Mouse (Mus musculus) neural tube, embryonic 12.5 days (tissue): ENCODE results near the gene Ccdc146. TPM values are rescaled to one million over a fixed set of nuclear protein-coding genes. Genes with fewer than 3 reads are reported as not detected.
A peak's percentile ranks its signal among the peaks of the same experiment; 100 is the strongest.

Experiments
- ATAC-seq: fragments of 200-750 bp; cut with Nextera tagmentation; 2 replicates; pipeline ENCODE4 v1.8.0; 2017; ENCODE audit warnings: low read depth, mild to moderate bottlenecking, moderate TSS enrichment, moderate library complexity; ENCODE audit not compliant: low FRiP score
- H3K27ac ChIP-seq: fragments of 300-500 bp; sonication (generic); 2 replicates; pipeline ENCODE4 v1.5.1; 2016
- H3K27me3 ChIP-seq: fragments of 300-500 bp; sonication (generic); replicated peaks from 2 replicates; pipeline ENCODE4 v1.6.1; 2016; ENCODE audit warnings: mild to moderate bottlenecking
- H3K36me3 ChIP-seq: fragments of 300-500 bp; sonication (generic); 2 replicates; pipeline ENCODE4 v1.6.1; 2016; ENCODE audit warnings: mild to moderate bottlenecking
- H3K4me1 ChIP-seq: fragments of 300-500 bp; sonication (generic); 2 replicates; pipeline ENCODE4 v1.6.1; 2016
- H3K4me2 ChIP-seq: fragments of 300-500 bp; sonication (generic); replicated peaks from 2 replicates; pipeline ENCODE4 v1.6.1; 2016; ENCODE audit warnings: mild to moderate bottlenecking
- H3K4me3 ChIP-seq: fragments of 300-500 bp; sonication (generic); 2 replicates; pipeline ENCODE4 v1.5.1; 2016
- H3K9ac ChIP-seq: fragments of 300-500 bp; sonication (generic); 2 replicates; pipeline ENCODE4 v1.6.1; 2016; ENCODE audit warnings: mild to moderate bottlenecking
- H3K9me3 ChIP-seq: fragments of 300-500 bp; sonication (generic); 2 replicates; pipeline ENCODE4 v1.6.1; 2016; ENCODE audit warnings: mild to moderate bottlenecking
- WGBS: fragments of 180-500 bp; shearing (Covaris S2); methylation state at CpG from one replicate; pipeline ENCODE4 v1.1.7; 2016; 5-methylcytosine and 5-hydroxymethylcytosine counted together
- polyA plus RNA-seq: library from polyadenylated mRNA; unstranded; fragments of >200 nt; fragmentation: Nextera tagmentation; extraction: Ambion mirVana; gene quantifications from 2 replicates; pipeline ENCODE4 v1.2.1, GENCODE M21; 2016

The Ccdc146 gene
- polyA plus RNA-seq = 0.09 and 0.30 TPM in 2 replicates

- Histone ChIP-seq H3K36me3 (no peaks in the 10 kb centered on the region), H3K27ac (no peak within 1 kb of the TSS), H3K9ac (peak within 1 kb of the TSS; percentile 74), H3K9me3 (no peaks in the 10 kb centered on the region), H3K4me1 (peaks cover 5% of the 10 kb centered on the region; the same call in 1 of the 2 replicates), H3K4me3 (peak within 1 kb of the TSS; percentile 77), H3K4me2 (peak within 1 kb of the TSS; percentile 98), H3K27me3 (no peaks in the 10 kb centered on the region)
- ATAC-seq = peak; percentile 100
- WGBS = under 1% methylated on average over 68 of the region's 68 CpGs
Observed at GRCm38 (mm10) chr5:21424614-21425602, at the start of gene Ccdc146, which contains the start of gene Fam185a. Gene Ccdc146, minus strand, starts transcription at chr5:21424677. Gene Fam185a, plus strand, starts transcription at chr5:21424958.

DNA sequence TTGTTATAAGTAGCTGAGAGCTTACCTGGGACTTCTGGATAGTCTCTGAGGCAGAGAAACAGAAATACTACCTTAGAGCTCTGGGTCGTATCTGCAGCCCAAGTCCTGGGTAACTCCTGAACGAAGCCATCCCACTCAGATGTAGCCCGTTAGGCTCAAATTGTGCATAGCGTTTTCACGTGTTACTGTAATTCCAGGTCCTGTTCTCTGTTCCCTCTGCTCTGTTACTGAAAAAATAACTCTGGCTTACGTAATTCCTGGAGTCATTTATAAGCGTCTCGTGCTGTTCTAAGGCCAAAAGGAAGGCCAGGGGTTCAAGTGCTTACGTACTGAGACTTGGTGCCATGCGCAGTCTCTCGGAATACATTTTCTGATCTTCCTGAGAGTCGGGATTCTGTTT is 43.6 kb upstream of the Ccdc146 start:
- H3K9me3 ChIP-seq = no peaks in the 10 kb centered on the region
- no peaks in the 10 kb centered on the region for H3K36me3 ChIP-seq
- no peaks in the 10 kb centered on the region for H3K27me3 ChIP-seq
- H3K4me1 ChIP-seq = no peaks in the 10 kb centered on the region
- H3K4me3 ChIP-seq = no peak overlapping the region
- 94% methylated on average over 12 of the region's 12 CpGs for WGBS
- H3K4me2 ChIP-seq = no peak overlapping the region
- no peak for ATAC-seq
- no peak overlapping the region for H3K27ac ChIP-seq
- no peak overlapping the region for H3K9ac ChIP-seq

DNA sequence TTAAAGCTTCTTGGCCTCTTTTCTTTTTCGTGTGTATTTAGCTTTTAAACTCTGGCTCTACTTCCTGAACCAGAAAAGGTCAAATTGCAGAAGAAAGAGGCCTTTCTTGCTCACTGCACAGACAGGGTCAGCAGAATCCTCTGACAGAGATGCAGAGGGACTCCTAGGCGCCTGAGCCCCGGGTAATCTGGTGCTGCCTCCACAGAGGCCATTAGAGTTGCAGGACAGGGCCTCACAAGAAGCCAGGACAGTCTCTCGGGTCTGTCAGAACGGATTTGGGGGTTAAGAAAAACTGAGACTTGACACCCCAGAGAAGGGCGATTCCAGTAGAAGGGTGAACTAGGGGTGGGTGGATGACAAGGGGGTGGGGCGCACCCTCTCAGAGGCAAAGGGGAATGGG is 42.9 kb upstream of the Ccdc146 start:
- no peaks in the 10 kb centered on the region for H3K36me3 ChIP-seq
- H3K4me3 ChIP-seq = no peak overlapping the region
- WGBS = 73% methylated on average over 7 of the region's 7 CpGs
- no peaks in the 10 kb centered on the region for H3K4me1 ChIP-seq
- no peaks in the 10 kb centered on the region for H3K27me3 ChIP-seq
- H3K9me3 ChIP-seq = no peaks in the 10 kb centered on the region
- H3K27ac ChIP-seq = no peak overlapping the region
- H3K9ac ChIP-seq = no peak overlapping the region
- ATAC-seq = no peak
- H3K4me2 ChIP-seq = no peak overlapping the region

- 71% methylated on average over 8 of the region's 8 CpGs for WGBS
- no peak overlapping the region for H3K9ac ChIP-seq
- no peak overlapping the region for H3K4me2 ChIP-seq
- H3K27me3 ChIP-seq = no peaks in the 10 kb centered on the region
- no peak overlapping the region for H3K4me3 ChIP-seq
- no peaks in the 10 kb centered on the region for H3K9me3 ChIP-seq
- no peak overlapping the region for H3K27ac ChIP-seq
- no peaks in the 10 kb centered on the region for H3K4me1 ChIP-seq
- H3K36me3 ChIP-seq = no peaks in the 10 kb centered on the region
- no peak for ATAC-seq
Observed at GRCm38 (mm10) chr5:21440833-21441530, 16.5 kb upstream of the Ccdc146 start.

DNA sequence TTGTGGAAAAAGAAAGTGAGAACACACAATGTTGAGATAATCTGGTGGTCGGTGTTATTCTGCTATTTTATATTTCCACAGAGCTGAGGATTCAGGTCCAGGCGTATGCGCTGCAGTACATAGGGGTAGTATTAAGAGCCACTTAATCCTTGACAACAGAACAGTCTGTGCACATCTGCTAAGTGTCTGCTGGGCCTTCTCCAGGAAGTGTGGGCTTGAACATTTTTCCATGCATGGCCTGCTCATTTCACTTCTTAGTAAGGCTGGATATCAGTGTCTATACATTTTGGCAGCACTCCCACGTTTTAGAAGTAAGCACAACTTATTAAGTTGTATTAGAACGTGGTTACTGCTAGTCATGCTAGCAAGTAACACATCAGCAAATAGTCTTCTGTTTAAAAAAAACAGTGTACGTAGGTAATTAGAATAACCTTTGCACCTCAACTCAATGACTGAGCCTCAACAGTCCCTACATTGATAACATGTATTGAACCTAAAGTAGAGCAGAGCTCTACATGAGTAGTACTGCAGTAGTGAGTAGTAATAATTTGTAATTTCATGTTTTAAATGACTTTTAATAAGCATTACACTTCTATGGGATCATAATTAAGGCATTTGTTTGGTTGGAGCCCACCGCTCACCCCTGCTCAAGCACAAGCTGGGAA is 15.1 kb upstream of the Ccdc146 start:
- no peak overlapping the region for H3K27ac ChIP-seq
- no peaks in the 10 kb centered on the region for H3K27me3 ChIP-seq
- H3K9ac ChIP-seq = no peak overlapping the region
- no peaks in the 10 kb centered on the region for H3K9me3 ChIP-seq
- H3K4me1 ChIP-seq = no peaks in the 10 kb centered on the region
- H3K36me3 ChIP-seq = no peaks in the 10 kb centered on the region
- WGBS = 94% methylated on average over 7 of the region's 7 CpGs
- H3K4me2 ChIP-seq = no peak overlapping the region
- H3K4me3 ChIP-seq = no peak overlapping the region
- no peak for ATAC-seq

DNA sequence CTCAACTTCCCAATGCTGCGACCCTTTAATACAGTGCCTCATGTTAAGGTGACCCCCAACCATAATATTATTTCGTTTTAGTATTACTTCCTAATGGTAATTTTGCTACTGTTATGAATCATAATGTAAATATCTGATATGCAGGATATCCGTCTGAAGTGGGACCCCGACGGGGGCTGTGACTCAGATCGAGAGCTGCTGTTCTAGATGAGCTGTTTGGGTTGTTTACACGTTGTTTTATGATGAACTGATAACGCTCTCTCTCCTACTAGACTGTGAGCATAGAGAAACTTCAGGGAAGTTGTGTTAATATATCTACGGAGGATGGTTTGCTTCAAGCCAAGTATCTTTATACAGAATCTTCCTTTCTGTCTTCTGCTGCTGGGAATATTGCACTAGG is 14.0 kb upstream of the Ccdc146 start:
- no peak overlapping the region for H3K27ac ChIP-seq
- H3K36me3 ChIP-seq = no peaks in the 10 kb centered on the region
- no peaks in the 10 kb centered on the region for H3K27me3 ChIP-seq
- H3K9ac ChIP-seq = no peak overlapping the region
- no peaks in the 10 kb centered on the region for H3K4me1 ChIP-seq
- no peak for ATAC-seq
- H3K4me3 ChIP-seq = no peak overlapping the region
- 93% methylated on average over 9 of the region's 9 CpGs for WGBS
- no peak overlapping the region for H3K4me2 ChIP-seq
- H3K9me3 ChIP-seq = no peaks in the 10 kb centered on the region

DNA sequence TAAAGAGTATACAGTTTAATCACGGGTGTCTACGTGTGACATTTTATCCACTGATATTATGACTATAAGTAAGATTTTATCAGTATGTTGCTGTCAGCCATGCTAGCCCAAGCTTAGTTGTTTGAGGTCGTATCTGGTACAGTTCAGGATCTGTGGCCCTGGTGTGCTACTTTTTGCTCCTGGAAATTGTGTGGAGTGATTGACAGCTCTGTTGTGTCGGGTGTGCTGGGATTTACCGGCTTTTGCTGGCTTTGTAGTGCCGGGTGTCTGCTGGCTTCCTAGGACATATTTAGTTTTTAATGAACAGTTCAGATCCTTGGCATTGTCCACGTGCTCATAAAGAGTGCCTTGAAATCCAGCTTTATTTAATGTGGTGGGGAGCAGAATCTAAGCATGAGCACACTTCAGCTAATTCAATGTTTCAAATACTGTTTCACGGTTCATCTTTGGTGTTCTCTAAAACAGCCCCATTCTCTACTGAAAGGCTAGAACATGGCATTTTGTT is 12.0 kb upstream of the Ccdc146 start:
- H3K4me3 ChIP-seq = no peak overlapping the region
- H3K36me3 ChIP-seq = no peaks in the 10 kb centered on the region
- no peak overlapping the region for H3K4me2 ChIP-seq
- no peak overlapping the region for H3K9ac ChIP-seq
- H3K27ac ChIP-seq = no peak overlapping the region
- 66% methylated on average over 8 of the region's 8 CpGs for WGBS
- ATAC-seq = no peak
- H3K27me3 ChIP-seq = no peaks in the 10 kb centered on the region
- H3K4me1 ChIP-seq = no peaks in the 10 kb centered on the region
- H3K9me3 ChIP-seq = no peaks in the 10 kb centered on the region

- ATAC-seq = no peak
- Histone ChIP-seq H3K4me1 (no peaks in the 10 kb centered on the region), H3K36me3 (no peaks in the 10 kb centered on the region), H3K27me3 (no peaks in the 10 kb centered on the region), H3K9ac (no peak overlapping the region), H3K27ac (no peak overlapping the region), H3K9me3 (no peaks in the 10 kb centered on the region), H3K4me3 (no peak overlapping the region), H3K4me2 (no peak overlapping the region)
- 80% methylated on average over 11 of the region's 11 CpGs for WGBS
Observed at GRCm38 (mm10) chr5:21434148-21434929, 9.9 kb upstream of the Ccdc146 start.

GRCm38 (mm10) chr5:21426666-21427065 is 2.2 kb upstream of the Ccdc146 start:
- Histone ChIP-seq H3K9ac (no peak overlapping the region), H3K4me3 (no peak overlapping the region), H3K36me3 (no peaks in the 10 kb centered on the region), H3K27ac (no peak overlapping the region), H3K9me3 (no peaks in the 10 kb centered on the region), H3K27me3 (no peaks in the 10 kb centered on the region), H3K4me2 (peak overlapping the region; percentile 98; the same call in 1 of the 2 replicates), H3K4me1 (peaks cover 5% of the 10 kb centered on the region; the same call in 1 of the 2 replicates)
- ATAC-seq = no peak
- WGBS = 95% methylated on average over 6 of the region's 6 CpGs

- H3K36me3 ChIP-seq = no peaks in the 10 kb centered on the region
- no peak overlapping the region for H3K27ac ChIP-seq
- no peak overlapping the region for H3K4me3 ChIP-seq
- no peaks in the 10 kb centered on the region for H3K9me3 ChIP-seq
- WGBS = 60% methylated on average over 1 of the region's 1 CpGs
- no peak for ATAC-seq
- no peaks in the 10 kb centered on the region for H3K27me3 ChIP-seq
- H3K4me2 ChIP-seq = no peak overlapping the region
- no peak overlapping the region for H3K9ac ChIP-seq
- no peaks in the 10 kb centered on the region for H3K4me1 ChIP-seq
Observed at GRCm38 (mm10) chr5:21420609-21421008, 3.9 kb downstream of the Ccdc146 start.

- H3K9ac ChIP-seq = no peak overlapping the region
- no peak overlapping the region for H3K27ac ChIP-seq
- no peaks in the 10 kb centered on the region for H3K4me1 ChIP-seq
- no peak overlapping the region for H3K4me3 ChIP-seq
- H3K27me3 ChIP-seq = no peaks in the 10 kb centered on the region
- H3K4me2 ChIP-seq = no peak overlapping the region
- H3K36me3 ChIP-seq = no peaks in the 10 kb centered on the region
- H3K9me3 ChIP-seq = no peaks in the 10 kb centered on the region
- WGBS = 76% methylated on average over 4 of the region's 4 CpGs
- ATAC-seq = no peak
Observed at GRCm38 (mm10) chr5:21418613-21419012, 5.9 kb downstream of the Ccdc146 start.
